Mouse (Mus musculus): ENCODE data around the gene A730061H03Rik. TPM values are rescaled to one million over a fixed set of nuclear protein-coding genes. Genes with fewer than 3 reads are reported as not detected.

Gene A730061H03Rik
- polyA plus RNA-seq, 1 experiment from 2014 or later, result 1.5 TPM

DNA sequence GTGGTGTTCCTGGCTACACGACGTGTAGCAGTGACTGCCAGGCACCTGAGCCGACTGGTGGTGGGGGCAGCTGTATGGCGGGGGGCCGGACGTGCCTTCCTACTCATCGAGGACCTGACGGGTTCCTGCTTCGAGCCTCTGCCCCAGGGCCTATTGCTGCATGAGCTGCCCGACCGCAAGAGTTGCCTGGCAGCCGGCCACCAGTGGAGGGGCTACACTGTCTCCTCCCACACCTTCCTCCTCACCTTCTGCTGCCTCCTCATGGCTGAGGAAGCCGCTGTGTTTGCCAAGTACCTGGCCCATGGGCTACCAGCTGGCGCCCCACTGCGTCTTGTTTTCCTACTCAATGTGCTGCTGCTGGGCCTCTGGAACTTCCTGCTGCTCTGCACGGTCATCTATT, 16.2 kb upstream of the A730061H03Rik start:
- H3K4me1 ChIP-seq (ENCODE audit: control insufficient read depth, insufficient read depth, low read length), result peaks cover 3% of the 10 kb centered on the region; the same call in 1 of the 2 replicates
- WGBS, result 84% methylated on average over 16 of the region's 16 CpGs
- no peak for ATAC-seq (ENCODE audit: low read depth)
- H3K4me2 ChIP-seq (ENCODE audit: low read depth, low read length), result no peak overlapping the region
- peaks cover 7% of the 10 kb centered on the region; the same call in 1 of the 2 replicates for H3K36me3 ChIP-seq (ENCODE audit: control insufficient read depth, insufficient read depth, low read length)
- H3K9me3 ChIP-seq (ENCODE audit: control insufficient read depth, low read length), result no peaks in the 10 kb centered on the region
- H3K27me3 ChIP-seq (ENCODE audit: control insufficient read depth, insufficient read depth, low read length), result no peaks in the 10 kb centered on the region
- H3K9ac ChIP-seq (replicated peaks; ENCODE audit: low read depth, low read length), result no peak overlapping the region
- no peak overlapping the region for H3K27ac ChIP-seq (ENCODE audit: low read depth, low read length)
- H3K4me3 ChIP-seq (ENCODE audit: low read depth, low read length), result no peak overlapping the region

DNA sequence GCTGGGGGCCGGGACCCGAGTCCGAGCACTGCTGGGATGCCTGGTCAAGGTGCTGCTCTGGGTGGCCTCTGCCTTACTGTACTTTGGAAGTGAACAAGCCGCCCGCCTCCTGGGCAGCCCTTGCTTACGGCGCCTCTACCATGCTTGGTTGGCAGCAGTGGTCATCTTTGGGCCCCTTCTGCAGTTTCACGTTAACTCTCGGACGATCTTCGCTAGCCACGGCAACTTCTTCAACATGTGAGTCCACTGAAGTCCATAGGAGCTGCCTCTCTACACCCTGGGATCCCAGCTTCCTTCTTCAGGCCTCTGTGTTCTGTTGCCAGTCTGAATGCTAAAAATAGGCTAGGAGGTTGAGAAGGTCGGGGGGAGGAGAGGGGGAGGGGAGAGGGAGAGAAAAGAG, 15.5 kb upstream of the A730061H03Rik start:
- Histone ChIP-seq H3K27me3 (ENCODE audit: control insufficient read depth, insufficient read depth, low read length) (no peaks in the 10 kb centered on the region), H3K9me3 (ENCODE audit: control insufficient read depth, low read length) (no peaks in the 10 kb centered on the region), H3K4me3 (ENCODE audit: low read depth, low read length) (no peak overlapping the region), H3K27ac (ENCODE audit: low read depth, low read length) (no peak overlapping the region), H3K36me3 (ENCODE audit: control insufficient read depth, insufficient read depth, low read length) (0 out of 2 replicates have a peak, but pooled peaks cover 3% of the 10 kb centered on the region), H3K4me1 (ENCODE audit: control insufficient read depth, insufficient read depth, low read length) (peaks cover 3% of the 10 kb centered on the region; the same call in 1 of the 2 replicates), H3K4me2 (ENCODE audit: low read depth, low read length) (no peak overlapping the region), H3K9ac (replicated peaks; ENCODE audit: low read depth, low read length) (no peak overlapping the region)
- ATAC-seq (ENCODE audit: low read depth), result no peak
- 83% methylated on average over 13 of the region's 13 CpGs for WGBS

DNA sequence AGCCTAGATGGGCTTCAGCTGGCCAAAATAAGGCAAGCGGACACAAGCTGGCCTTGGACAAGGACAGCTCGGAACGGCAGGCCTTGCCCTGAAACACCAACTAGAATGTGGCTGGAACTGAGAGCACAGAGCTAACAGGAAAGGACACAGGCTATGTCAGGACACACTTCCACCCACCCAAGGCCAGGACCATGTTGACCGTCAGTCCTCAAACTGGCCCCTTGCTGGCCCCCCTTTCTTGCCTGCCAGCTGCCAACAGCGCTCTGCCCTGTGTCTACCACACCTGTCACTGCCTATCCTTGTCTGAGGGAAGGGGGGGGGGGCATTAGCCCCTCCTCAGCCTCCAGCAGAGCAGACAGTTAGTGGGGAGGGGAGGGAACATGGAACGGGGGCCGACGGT, 15.1 kb upstream of the A730061H03Rik start, which contains the start of gene Fitm1:
Gene Fitm1, plus strand, starts transcription at position 316 of the 400 bp plus-strand sequence.
- Histone ChIP-seq H3K27me3 (ENCODE audit: control insufficient read depth, insufficient read depth, low read length) (no peaks in the 10 kb centered on the region), H3K9ac (replicated peaks; ENCODE audit: low read depth, low read length) (no peak within 1 kb of the TSS)
- 75% methylated on average over 8 of the region's 8 CpGs for WGBS

DNA sequence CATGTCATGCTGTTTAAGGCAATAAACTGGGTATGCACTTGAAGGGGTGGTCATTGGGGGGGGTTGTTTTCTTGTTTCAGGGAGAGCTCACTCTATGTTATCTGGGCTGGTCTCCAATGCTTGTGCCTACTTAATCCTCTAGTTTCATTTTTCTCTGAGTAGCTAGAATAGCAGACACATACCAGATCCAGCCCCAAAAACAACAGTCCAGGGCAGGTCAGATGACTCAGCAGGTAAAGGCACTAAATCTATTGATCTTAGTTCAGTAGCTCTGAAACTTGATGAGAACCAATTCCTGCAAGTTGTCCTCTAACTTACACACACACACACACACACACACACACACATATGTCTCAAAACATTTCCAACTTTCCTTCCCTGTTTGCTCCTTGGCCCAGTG, 11.6 kb upstream of the A730061H03Rik start:
- Histone ChIP-seq H3K4me3 (ENCODE audit: low read depth, low read length) (no peak overlapping the region), H3K36me3 (ENCODE audit: control insufficient read depth, insufficient read depth, low read length) (peaks cover 22% of the 10 kb centered on the region), H3K9me3 (ENCODE audit: control insufficient read depth, low read length) (no peaks in the 10 kb centered on the region), H3K9ac (replicated peaks; ENCODE audit: low read depth, low read length) (no peak overlapping the region), H3K4me1 (ENCODE audit: control insufficient read depth, insufficient read depth, low read length) (no peaks in the 10 kb centered on the region), H3K27me3 (ENCODE audit: control insufficient read depth, insufficient read depth, low read length) (no peaks in the 10 kb centered on the region), H3K4me2 (ENCODE audit: low read depth, low read length) (no peak overlapping the region), H3K27ac (ENCODE audit: low read depth, low read length) (no peak overlapping the region)
- ATAC-seq (ENCODE audit: low read depth), result no peak

More for the DNA sequence above, 15.1 kb upstream of the A730061H03Rik start, which contains the start of gene Fitm1:
- Histone ChIP-seq H3K36me3 (ENCODE audit: control insufficient read depth, insufficient read depth, low read length) (no peaks in the 10 kb centered on the region), H3K4me1 (ENCODE audit: control insufficient read depth, insufficient read depth, low read length) (peaks cover 3% of the 10 kb centered on the region; the same call in 1 of the 2 replicates), H3K4me3 (ENCODE audit: low read depth, low read length) (no peak within 1 kb of the TSS), H3K9me3 (ENCODE audit: control insufficient read depth, low read length) (no peaks in the 10 kb centered on the region), H3K4me2 (ENCODE audit: low read depth, low read length) (no peak within 1 kb of the TSS), H3K27ac (ENCODE audit: low read depth, low read length) (no peak within 1 kb of the TSS)
- no peak for ATAC-seq (ENCODE audit: low read depth)

DNA sequence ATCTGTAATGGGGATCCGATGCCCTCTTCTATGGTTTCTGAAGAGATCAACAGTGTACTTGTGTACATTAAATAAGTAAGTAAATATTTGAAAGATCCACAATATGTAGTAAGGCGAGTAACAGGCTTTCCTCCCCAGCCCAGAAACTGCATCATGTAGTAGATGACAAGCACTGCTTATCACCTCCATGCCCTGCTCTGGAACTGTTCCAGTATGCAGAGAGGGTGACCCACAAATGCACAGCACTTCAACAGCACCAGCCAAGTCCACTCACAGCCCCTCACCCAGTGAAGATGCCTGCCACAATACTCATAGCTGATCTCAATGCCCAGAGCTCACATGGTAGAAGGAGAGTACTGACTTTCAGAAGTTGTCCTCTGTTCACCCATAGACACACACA, 10.4 kb upstream of the A730061H03Rik start:
- Histone ChIP-seq H3K4me1 (ENCODE audit: control insufficient read depth, insufficient read depth, low read length) (no peaks in the 10 kb centered on the region), H3K36me3 (ENCODE audit: control insufficient read depth, insufficient read depth, low read length) (peaks cover 31% of the 10 kb centered on the region), H3K9ac (replicated peaks; ENCODE audit: low read depth, low read length) (no peak overlapping the region), H3K27ac (ENCODE audit: low read depth, low read length) (no peak overlapping the region), H3K9me3 (ENCODE audit: control insufficient read depth, low read length) (no peaks in the 10 kb centered on the region), H3K4me3 (ENCODE audit: low read depth, low read length) (no peak overlapping the region), H3K27me3 (ENCODE audit: control insufficient read depth, insufficient read depth, low read length) (no peaks in the 10 kb centered on the region), H3K4me2 (ENCODE audit: low read depth, low read length) (no peak overlapping the region)
- ATAC-seq (ENCODE audit: low read depth), result no peak
- WGBS, result 98% methylated on average over 2 of the region's 2 CpGs

DNA sequence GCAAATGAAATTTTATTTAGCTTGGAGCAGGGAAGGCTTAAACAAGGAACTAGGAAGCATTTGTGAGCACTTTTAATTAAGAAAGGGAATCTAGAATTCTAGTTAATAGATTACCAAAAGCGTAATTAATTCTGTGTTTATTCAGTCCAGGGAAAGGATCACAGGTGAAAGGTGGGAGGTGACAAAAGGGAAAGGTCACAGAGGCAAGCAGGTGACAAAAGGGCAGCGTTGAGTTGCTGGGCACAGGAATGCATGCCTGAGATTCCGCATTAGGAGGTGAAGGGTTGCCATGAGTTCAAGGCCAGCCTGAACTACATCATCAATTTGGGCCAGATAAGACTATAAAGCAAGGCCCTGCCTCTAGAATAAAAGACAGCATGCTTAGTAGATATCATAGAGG, 7.3 kb upstream of the A730061H03Rik start:
- no peaks in the 10 kb centered on the region for H3K9me3 ChIP-seq (ENCODE audit: control insufficient read depth, low read length)
- no peak overlapping the region for H3K27ac ChIP-seq (ENCODE audit: low read depth, low read length)
- no peak overlapping the region for H3K4me3 ChIP-seq (ENCODE audit: low read depth, low read length)
- H3K27me3 ChIP-seq (ENCODE audit: control insufficient read depth, insufficient read depth, low read length), result no peaks in the 10 kb centered on the region
- no peak overlapping the region for H3K9ac ChIP-seq (replicated peaks; ENCODE audit: low read depth, low read length)
- no peaks in the 10 kb centered on the region for H3K4me1 ChIP-seq (ENCODE audit: control insufficient read depth, insufficient read depth, low read length)
- ATAC-seq (ENCODE audit: low read depth), result no peak
- 93% methylated on average over 3 of the region's 3 CpGs for WGBS
- H3K36me3 ChIP-seq (ENCODE audit: control insufficient read depth, insufficient read depth, low read length), result peaks cover 49% of the 10 kb centered on the region
- H3K4me2 ChIP-seq (ENCODE audit: low read depth, low read length), result no peak overlapping the region

DNA sequence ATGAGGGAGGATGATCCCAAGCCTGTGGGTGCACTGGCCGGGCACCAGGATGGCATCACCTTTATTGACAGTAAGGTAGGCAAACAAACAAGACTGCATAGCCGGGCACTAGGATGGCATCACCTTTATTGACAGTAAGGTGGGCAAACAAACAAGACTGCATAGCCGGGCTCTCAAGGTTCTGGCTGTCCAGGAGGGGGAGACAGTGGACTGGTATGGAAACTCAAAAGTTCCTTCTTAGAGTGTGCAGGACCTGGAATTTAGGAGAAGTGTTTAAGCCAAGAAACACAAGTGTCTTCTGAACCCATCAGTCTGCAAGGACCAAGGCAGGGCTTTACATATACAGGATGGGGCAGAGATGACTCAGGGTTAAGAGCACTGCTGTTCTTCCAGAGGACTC, 5.5 kb upstream of the A730061H03Rik start:
- no peak for ATAC-seq (ENCODE audit: low read depth)
- WGBS, result 87% methylated on average over 3 of the region's 3 CpGs
- H3K27ac ChIP-seq (ENCODE audit: low read depth, low read length), result no peak overlapping the region
- H3K4me3 ChIP-seq (ENCODE audit: low read depth, low read length), result no peak overlapping the region
- peaks cover 12% of the 10 kb centered on the region for H3K4me1 ChIP-seq (ENCODE audit: control insufficient read depth, insufficient read depth, low read length)
- no peak overlapping the region for H3K4me2 ChIP-seq (ENCODE audit: low read depth, low read length)
- H3K9ac ChIP-seq (replicated peaks; ENCODE audit: low read depth, low read length), result no peak overlapping the region
- no peaks in the 10 kb centered on the region for H3K9me3 ChIP-seq (ENCODE audit: control insufficient read depth, low read length)
- no peaks in the 10 kb centered on the region for H3K27me3 ChIP-seq (ENCODE audit: control insufficient read depth, insufficient read depth, low read length)
- peaks cover 49% of the 10 kb centered on the region for H3K36me3 ChIP-seq (ENCODE audit: control insufficient read depth, insufficient read depth, low read length)

DNA sequence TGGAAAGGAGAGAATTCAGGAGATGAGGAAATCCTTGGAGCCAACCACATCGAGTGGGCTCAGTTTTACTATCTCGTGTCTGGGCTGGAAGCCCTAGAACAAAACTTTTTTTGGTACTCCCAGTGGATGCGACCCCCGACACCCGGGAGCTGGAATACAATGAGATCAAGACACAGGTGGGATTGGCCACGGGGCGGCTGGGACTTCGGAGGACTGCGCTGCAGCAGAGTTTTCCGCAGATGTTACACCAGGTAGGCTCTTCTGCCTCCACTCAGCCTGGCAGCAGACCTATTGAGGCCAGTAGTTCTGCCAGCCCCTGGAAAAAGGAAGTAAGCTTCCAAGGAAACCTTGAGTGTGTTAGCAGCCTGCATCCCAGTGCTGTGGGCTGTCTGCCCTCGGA, 3.0 kb upstream of the A730061H03Rik start:
- H3K27ac ChIP-seq (ENCODE audit: low read depth, low read length), result no peak overlapping the region
- H3K4me3 ChIP-seq (ENCODE audit: low read depth, low read length), result no peak overlapping the region
- 88% methylated on average over 11 of the region's 11 CpGs for WGBS
- H3K36me3 ChIP-seq (ENCODE audit: control insufficient read depth, insufficient read depth, low read length), result peaks cover 39% of the 10 kb centered on the region
- H3K9ac ChIP-seq (replicated peaks; ENCODE audit: low read depth, low read length), result no peak overlapping the region
- H3K27me3 ChIP-seq (ENCODE audit: control insufficient read depth, insufficient read depth, low read length), result no peaks in the 10 kb centered on the region
- H3K4me1 ChIP-seq (ENCODE audit: control insufficient read depth, insufficient read depth, low read length), result peaks cover 16% of the 10 kb centered on the region
- ATAC-seq (ENCODE audit: low read depth), result no peak
- H3K9me3 ChIP-seq (ENCODE audit: control insufficient read depth, low read length), result no peaks in the 10 kb centered on the region
- H3K4me2 ChIP-seq (ENCODE audit: low read depth, low read length), result no peak overlapping the region

DNA sequence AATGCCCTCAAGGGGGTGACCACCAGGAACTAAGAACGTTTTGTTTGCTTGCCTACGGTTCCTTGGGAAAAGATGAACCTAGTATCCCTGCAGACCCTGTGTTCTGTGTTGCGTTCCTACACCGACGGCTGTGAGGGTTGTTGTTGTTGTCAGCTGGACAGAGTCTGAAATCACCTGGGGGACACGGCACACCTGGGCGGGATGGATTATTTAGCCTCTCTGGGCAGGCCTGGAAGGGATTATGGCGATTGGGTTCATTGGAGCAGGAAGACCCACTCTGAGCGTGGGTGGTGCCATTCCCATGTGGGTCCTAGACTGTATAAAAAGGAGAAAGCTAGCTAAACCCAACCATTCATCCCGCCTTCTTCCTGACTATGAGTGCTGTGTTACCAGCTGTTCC, 1.7 kb upstream of the A730061H03Rik start:
- Histone ChIP-seq H3K36me3 (ENCODE audit: control insufficient read depth, insufficient read depth, low read length) (peaks cover 29% of the 10 kb centered on the region), H3K27ac (ENCODE audit: low read depth, low read length) (no peak overlapping the region), H3K9me3 (ENCODE audit: control insufficient read depth, low read length) (no peaks in the 10 kb centered on the region), H3K4me1 (ENCODE audit: control insufficient read depth, insufficient read depth, low read length) (peaks cover 16% of the 10 kb centered on the region), H3K4me2 (ENCODE audit: low read depth, low read length) (no peak overlapping the region), H3K27me3 (ENCODE audit: control insufficient read depth, insufficient read depth, low read length) (no peaks in the 10 kb centered on the region), H3K4me3 (ENCODE audit: low read depth, low read length) (peak overlapping the region; percentile 64; the same call in 1 of the 2 replicates), H3K9ac (replicated peaks; ENCODE audit: low read depth, low read length) (no peak overlapping the region)
- 88% methylated on average over 10 of the region's 10 CpGs for WGBS
- ATAC-seq (ENCODE audit: low read depth), result no peak
